Mouse (Mus musculus) kidney, postnatal 25 days (tissue): Measurements from ENCODE around the gene Tmem200a.

Source experiments
- DNase-seq, 2 experiments: peaks; one replicate each; pipeline ENCODE4 v3.0.0; 2021; ENCODE audit warnings: mixed read lengths in 2 of 2

Gene Tmem200a

DNA sequence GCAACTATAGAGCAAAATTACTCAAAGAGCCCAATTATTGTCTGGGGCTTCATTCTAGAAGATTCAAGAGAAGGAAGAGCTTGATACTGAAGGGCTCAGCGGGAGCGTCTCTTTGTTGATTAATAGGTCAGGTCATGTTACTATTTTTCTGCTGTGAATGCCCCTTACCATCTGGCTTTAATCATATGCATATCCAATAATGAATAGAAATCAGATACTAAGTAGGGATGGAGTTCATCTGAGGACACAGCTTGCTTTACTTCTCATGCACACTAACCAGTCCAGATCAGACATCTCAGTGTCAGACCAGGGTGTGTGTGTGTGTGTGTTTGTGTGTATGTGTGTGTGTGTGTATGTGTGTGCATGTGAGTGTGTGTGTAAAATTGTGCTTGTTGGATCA, 201.1 kb downstream of the Tmem200a start:
- no peak for DNase-seq

DNA sequence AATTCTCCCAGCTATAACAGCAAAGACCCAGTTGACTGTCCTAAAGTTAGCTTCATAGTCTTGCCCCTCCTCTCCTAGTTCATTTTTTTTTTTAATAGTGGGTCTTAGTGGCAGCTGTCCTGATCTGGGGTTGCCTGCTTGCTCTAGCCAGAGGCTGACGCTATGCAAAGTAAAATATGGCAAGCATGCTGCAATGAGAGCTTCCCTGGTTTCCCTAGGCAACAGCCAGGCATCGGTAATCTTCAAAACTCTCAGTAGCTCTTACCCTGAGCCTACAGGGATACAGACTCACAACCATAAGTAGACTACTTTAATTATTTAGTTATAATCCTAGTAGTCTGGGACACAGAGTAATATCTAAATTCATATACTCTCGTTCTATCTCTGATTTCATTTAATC, 202.0 kb downstream of the Tmem200a start:
- no peak for DNase-seq

DNA sequence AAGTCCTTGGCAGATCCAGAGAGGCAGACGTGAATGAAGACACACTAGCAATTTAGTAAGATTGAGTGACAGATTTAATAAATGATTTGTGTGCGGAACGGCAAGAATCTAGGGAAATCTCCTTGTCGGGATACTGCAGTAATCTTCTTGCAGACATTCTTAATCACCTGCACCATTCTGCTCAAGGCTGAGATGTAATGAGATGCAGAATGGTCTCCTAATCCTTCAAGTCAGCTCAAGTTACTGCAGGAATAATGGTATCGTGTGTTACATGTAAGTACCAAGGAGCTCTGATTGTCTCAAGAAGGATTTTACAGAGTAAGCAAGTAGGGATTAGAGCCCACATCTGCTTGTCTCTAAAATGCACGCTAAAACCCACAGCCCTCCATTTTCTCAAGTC, 210.1 kb downstream of the Tmem200a start:
- DNase-seq = no peak
